Mouse (Mus musculus) G1E (cell line): Measurements from ENCODE around the gene Endou. TPM values are rescaled to one million over a fixed set of nuclear protein-coding genes. Genes with fewer than 3 reads are reported as not detected.
A peak's percentile ranks its signal among the peaks of the same experiment; 100 is the strongest.

Experiments
- ATAC-seq: 2 replicates; pipeline ENCODE4 v1.8.0; 2016; ENCODE audit warnings: mild to moderate bottlenecking; ENCODE audit not compliant: insufficient number of reproducible peaks, poor library complexity, low FRiP score, severe bottlenecking; ENCODE audit errors: extremely low read depth
- DNase-seq: peaks from one replicate; pipeline ENCODE4 v3.0.0; 2012; ENCODE audit warnings: low spot score
- H3K27me3 ChIP-seq: 2 replicates; pipeline ENCODE4 v1.6.1; 2012; ENCODE audit warnings: mild to moderate bottlenecking, low read length, inconsistent platforms; ENCODE audit not compliant: insufficient read depth
- H3K36me3 ChIP-seq: replicated peaks from 2 replicates; pipeline ENCODE3; 2012; ENCODE audit warnings: mild to moderate bottlenecking, inconsistent platforms
- H3K4me1 ChIP-seq: 2 replicates; pipeline ENCODE4 v1.6.1; 2012; ENCODE audit warnings: low read depth, low read length, inconsistent platforms, mixed read lengths; ENCODE audit not compliant: insufficient read depth
- H3K4me3 ChIP-seq: 2 replicates; pipeline ENCODE4 v1.5.1; 2012; ENCODE audit warnings: low read depth, mild to moderate bottlenecking, inconsistent platforms, low read length, moderate library complexity, mixed read lengths
- H3K9me3 ChIP-seq: replicated peaks from 2 replicates; pipeline ENCODE4 v1.6.1; 2012; ENCODE audit warnings: inconsistent platforms
- CTCF ChIP-seq: IDR thresholded peaks from 2 replicates; pipeline ENCODE4 v1.5.1; 2012; ENCODE audit warnings: low read depth, low read length, inconsistent platforms, mixed read lengths
- GATA1 ChIP-seq: IDR thresholded peaks from 2 replicates; pipeline ENCODE4 v1.6.1; 2012; ENCODE audit warnings: borderline replicate concordance, low read length, inconsistent platforms, mixed read lengths
- GATA2 ChIP-seq: IDR thresholded peaks from 2 replicates; pipeline ENCODE4 v1.6.1; 2012; ENCODE audit warnings: low read depth, low read length, inconsistent platforms, borderline replicate concordance
- POLR2AphosphoS5 ChIP-seq: IDR thresholded peaks from 2 replicates; pipeline ENCODE4 v1.6.1; 2012; ENCODE audit warnings: low read depth, low read length, inconsistent platforms; ENCODE audit not compliant: insufficient replicate concordance
- TAL1 ChIP-seq: conservative IDR thresholded peaks from 2 replicates; pipeline ENCODE4 v1.6.1; 2012; ENCODE audit warnings: low read depth, low read length, inconsistent platforms, mixed read lengths
- polyA plus RNA-seq: library from polyadenylated mRNA; stranded (reverse); fragments of >175 nt; gene quantifications from 2 replicates; pipeline ENCODE4 v1.2.3, GENCODE M21; 2012
- total RNA-seq, 2 experiments: library from RNA; stranded (forward) in 1 of 2; stranded (reverse) in 1 of 2; fragments of 200-1000 nt in 1 of 2; fragments of >200 nt in 1 of 2; fragmentation: Nextera tagmentation in 1 of 2; gene quantifications; 2 replicates each; pipeline ENCODE4 v1.2.3; 2014 to 2017

Gene Endou
- total and polyA plus RNA-seq, 3 experiments, result 0.05 TPM; not detected in 2

DNA sequence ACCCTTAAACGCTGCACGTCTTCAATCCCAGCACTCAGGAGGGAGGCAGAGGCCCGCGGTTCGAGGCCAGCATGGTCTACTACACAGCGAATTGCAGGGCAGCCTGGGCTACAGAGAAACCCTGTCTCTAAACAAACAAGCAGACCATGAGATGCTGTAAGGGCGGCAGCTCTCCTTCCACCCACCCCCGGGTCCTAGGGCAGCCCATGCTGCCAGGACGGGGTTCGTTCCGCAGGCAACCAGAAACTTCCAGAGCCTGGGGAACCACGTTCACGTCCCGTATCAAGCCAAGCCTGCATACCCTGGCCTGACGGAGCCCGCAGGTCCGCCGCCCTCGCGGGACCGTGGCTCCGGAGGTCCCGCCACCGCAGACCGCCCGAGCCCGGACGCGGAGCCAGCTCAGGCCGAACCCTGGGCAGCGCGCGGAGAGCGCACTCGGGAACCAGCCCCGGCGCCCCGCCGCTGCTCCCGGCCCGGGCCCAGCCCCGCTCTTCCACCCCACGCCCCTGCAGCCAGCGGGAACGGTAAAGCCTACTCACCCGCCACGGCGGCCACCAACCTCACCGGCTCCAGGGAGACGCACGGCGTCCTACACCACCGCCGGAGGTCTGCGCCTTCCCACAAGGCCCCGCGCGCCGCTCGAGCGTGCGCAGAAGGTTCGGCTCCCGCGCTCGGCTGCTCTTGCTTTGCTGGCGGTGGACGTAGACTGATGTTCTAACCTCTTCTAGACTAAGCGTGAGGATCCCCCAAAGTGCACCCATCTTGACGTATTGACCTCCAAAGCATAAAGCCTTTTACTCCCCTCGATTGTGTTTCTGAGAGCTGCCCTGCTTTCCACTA is 25.7 kb downstream of the Endou start, which contains the start of gene Rpap3:
Gene Rpap3 (minus strand): TSS at position 615 of the 840 bp plus-strand sequence.
- peaks cover 36% of the 10 kb centered on the region for H3K36me3 ChIP-seq
- H3K27me3 ChIP-seq, result peaks cover 17% of the 10 kb centered on the region
- peak within 1 kb of the TSS; percentile 98 for H3K4me3 ChIP-seq
- H3K9me3 ChIP-seq, result no peaks in the 10 kb centered on the region
- H3K4me1 ChIP-seq, result peaks cover 22% of the 10 kb centered on the region
- peak; percentile 71 for DNase-seq
- ATAC-seq, result peak; percentile 92
- no peak for TF ChIP-seq POLR2AphosphoS5
- TF ChIP-seq GATA1, result no peak
- no peak for TF ChIP-seq GATA2
- TF ChIP-seq TAL1, result no peak
- no peak for TF ChIP-seq CTCF

DNA sequence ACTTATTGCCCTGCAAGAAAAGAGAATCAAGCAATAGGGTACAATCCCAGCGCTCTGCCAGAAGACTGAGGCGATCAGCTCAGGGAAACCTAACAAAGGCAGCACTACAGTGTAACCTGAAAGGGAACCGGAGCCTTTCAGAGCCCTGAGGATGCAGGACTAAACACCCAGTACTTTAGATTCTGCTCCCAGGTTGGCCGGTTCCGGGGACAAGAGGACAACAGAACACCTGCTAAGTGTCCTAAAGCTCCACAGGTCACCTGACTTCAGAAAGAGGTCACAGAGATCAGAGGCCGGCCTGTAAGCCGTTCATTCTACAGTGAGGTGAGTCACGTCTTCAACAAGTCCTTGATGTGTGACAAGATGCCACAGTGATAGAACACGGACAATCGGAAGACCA is 34.5 kb downstream of the Endou start:
- Histone ChIP-seq H3K9me3 (no peaks in the 10 kb centered on the region), H3K4me3 (no peak overlapping the region), H3K27me3 (no peaks in the 10 kb centered on the region), H3K36me3 (peaks cover 96% of the 10 kb centered on the region), H3K4me1 (no peaks in the 10 kb centered on the region)
- DNase-seq (no peak), ATAC-seq (no peak)
- TF ChIP-seq GATA2 (no peak), GATA1 (no peak), POLR2AphosphoS5 (no peak), TAL1 (no peak), CTCF (no peak)

- H3K27me3 ChIP-seq, result no peaks in the 10 kb centered on the region
- H3K9me3 ChIP-seq, result no peaks in the 10 kb centered on the region
- H3K4me1 ChIP-seq, result no peaks in the 10 kb centered on the region
- DNase-seq, result no peak
- ATAC-seq, result no peak
- H3K4me3 ChIP-seq, result no peak overlapping the region
- no peak for TF ChIP-seq POLR2AphosphoS5
- no peak for TF ChIP-seq GATA2
- no peak for TF ChIP-seq GATA1
- TF ChIP-seq TAL1, result no peak
- TF ChIP-seq CTCF, result no peak
- peaks cover 93% of the 10 kb centered on the region for H3K36me3 ChIP-seq
Observed at GRCm38 (mm10) chr15:97693411-97693810, 37.7 kb downstream of the Endou start.

- Histone ChIP-seq H3K9me3 (no peaks in the 10 kb centered on the region), H3K36me3 (peaks cover 95% of the 10 kb centered on the region), H3K4me1 (no peaks in the 10 kb centered on the region), H3K27me3 (no peaks in the 10 kb centered on the region), H3K4me3 (no peak overlapping the region)
- DNase-seq, result no peak
- no peak for ATAC-seq
- TF ChIP-seq GATA1 (no peak), TAL1 (no peak), GATA2 (no peak), POLR2AphosphoS5 (no peak), CTCF (no peak)
Observed at GRCm38 (mm10) chr15:97684118-97684517, 47.0 kb downstream of the Endou start.

- no peaks in the 10 kb centered on the region for H3K4me1 ChIP-seq
- H3K9me3 ChIP-seq, result no peaks in the 10 kb centered on the region
- no peak overlapping the region for H3K4me3 ChIP-seq
- TF ChIP-seq GATA1 (no peak), CTCF (no peak), TAL1 (no peak), POLR2AphosphoS5 (no peak), GATA2 (no peak)
- H3K27me3 ChIP-seq, result no peaks in the 10 kb centered on the region
- ATAC-seq (no peak), DNase-seq (no peak)
- peaks cover 93% of the 10 kb centered on the region for H3K36me3 ChIP-seq
Observed at GRCm38 (mm10) chr15:97682053-97682452, 49.1 kb downstream of the Endou start.

- H3K4me3 ChIP-seq, result no peak overlapping the region
- H3K4me1 ChIP-seq, result no peaks in the 10 kb centered on the region
- no peak for DNase-seq
- TF ChIP-seq CTCF (no peak), GATA1 (no peak), POLR2AphosphoS5 (no peak), GATA2 (no peak), TAL1 (no peak)
- no peak for ATAC-seq
- peaks cover 92% of the 10 kb centered on the region for H3K36me3 ChIP-seq
- H3K9me3 ChIP-seq, result no peaks in the 10 kb centered on the region
- H3K27me3 ChIP-seq, result no peaks in the 10 kb centered on the region
Observed at GRCm38 (mm10) chr15:97679991-97680681, 51.0 kb downstream of the Endou start.
